Mouse (Mus musculus) cerebellum, postnatal 14 days (tissue): ENCODE results near the gene Ensa.
"Not testable (repeated sequence)": the region's sequence is repeated elsewhere in the genome, so short reads cannot be mapped to it uniquely, and the experiment has no call there.

Experiments
- DNase-seq, 2 experiments: peaks; one replicate each; pipeline ENCODE4 v3.0.0; 2021; ENCODE audit warnings: mixed read lengths in 2 of 2

Gene Ensa

DNA sequence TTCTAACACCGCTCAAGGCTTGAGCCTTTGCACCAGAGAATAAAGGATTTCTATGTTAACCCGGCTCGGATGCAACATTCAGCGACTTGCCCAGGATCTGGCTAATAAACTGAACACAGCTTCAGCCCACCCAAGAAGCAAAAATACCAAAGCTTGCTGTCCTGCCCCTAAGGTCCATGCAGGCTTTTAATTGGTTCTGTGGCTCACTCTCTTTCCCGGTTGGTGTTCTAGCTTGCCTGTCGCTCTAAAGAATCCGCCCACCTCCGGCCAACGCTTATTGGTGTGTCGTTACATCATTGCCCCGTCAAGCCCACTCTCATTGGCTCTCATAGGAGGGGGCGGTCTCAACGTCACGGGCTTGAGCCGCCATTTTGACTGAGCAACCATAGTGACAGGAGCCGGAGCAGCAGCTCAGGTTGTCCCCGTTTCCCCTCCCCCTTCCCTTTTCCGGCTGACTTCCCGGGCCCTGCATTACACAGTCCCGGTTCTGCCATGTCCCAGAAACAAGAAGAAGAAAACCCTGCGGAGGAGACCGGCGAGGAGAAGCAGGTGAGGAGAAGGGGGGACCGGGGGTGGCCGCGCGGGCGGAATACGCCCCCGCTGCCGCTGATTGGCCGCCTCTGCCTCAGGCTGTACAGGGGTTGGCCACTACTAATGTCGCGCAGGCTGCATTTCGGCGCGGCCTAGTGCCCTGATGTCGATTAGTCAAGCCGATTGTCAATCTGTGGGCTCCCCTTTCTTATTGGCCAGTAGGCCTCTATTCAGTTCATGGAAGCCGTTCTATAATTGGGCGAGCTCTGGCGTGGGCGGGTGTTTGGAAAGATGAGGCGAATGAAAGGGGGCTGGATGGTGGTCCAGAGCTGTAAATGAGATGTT is at the start of gene Ensa:
Gene Ensa (plus strand): TSS at position 366 of the 876 bp plus-strand sequence.
- DNase-seq: peak; percentile 96

- DNase-seq: no peak
These were observed 36.8 kb upstream of the Ensa start for GRCm38 (mm10) chr3:95587754-95588603.

DNA sequence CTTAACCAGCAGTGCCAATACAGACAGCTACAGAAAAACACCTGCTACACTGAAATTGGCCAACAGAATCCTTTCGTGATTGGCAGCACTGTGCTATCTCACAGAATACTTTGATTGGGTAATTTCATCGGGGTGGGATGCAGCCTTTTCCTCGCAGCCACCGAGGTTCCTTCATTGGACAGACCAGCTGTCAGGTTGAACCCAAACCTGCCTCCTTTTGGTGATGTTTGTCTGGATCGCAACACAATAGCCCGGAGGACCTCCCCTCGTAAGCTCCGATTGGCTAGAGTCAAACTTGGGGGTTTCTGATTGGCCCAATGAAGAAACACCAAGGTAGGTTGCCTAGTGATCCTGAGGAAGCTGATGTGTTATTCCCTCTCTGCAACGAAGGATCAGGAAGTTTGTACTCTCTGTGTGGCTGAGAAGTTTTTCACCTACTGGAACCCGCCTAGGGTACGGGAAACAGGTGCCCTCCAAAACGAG is 36.1 kb upstream of the Ensa start, which contains the start of gene Golph3l:
Gene Golph3l (plus strand): TSS at position 331 of the 483 bp plus-strand sequence.
- DNase-seq: peak; percentile 94 to 95

- no peak for DNase-seq
These were observed 26.1 kb upstream of the Ensa start for GRCm38 (mm10) chr3:95598734-95599133.

DNA sequence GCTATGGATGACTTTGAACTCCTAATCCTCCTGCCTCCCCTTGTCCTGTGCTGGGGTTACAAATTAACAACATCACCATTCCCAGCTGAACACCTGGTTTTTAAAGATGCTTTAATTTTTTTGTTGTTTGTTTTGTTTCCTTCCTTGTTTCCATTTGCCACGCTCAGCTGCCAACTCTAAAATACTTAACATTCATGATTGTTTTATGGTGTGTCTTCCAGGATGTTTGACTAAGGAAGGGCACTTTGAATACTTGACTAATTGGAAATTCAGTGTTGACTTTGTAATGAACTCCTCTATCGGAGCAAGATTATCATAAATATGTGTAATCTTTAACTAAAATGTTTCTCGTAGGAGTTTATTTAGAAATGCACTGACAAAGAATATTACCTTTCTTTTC is 23.5 kb upstream of the Ensa start:
- DNase-seq: no peak

- DNase-seq: no peak
These were observed 18.7 kb upstream of the Ensa start for GRCm38 (mm10) chr3:95606096-95606495.

DNA sequence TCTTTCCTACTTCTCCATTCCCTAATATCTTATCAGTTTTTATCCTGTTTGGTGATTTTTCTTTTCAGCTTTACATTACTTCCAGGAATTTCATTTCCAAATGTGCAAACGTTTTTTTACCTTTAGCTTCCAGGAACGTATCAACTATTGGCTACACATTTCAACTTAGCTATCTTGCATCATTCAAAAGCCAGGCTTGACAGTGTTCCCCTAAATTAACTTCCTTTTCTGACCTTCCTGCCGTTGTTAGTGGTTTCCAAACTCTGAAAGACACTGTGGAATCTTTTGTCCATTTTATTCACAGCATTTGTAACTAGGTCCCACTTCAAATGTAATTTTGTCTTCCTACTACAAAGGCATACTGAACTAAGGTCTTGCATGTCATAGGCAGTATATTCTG is 15.6 kb upstream of the Ensa start:
- DNase-seq: no peak

- DNase-seq: no peak
These were observed 10.8 kb upstream of the Ensa start for GRCm38 (mm10) chr3:95613996-95614395.

GRCm38 (mm10) chr3:95618511-95618910 is 6.3 kb upstream of the Ensa start:
- no peak for DNase-seq

DNA sequence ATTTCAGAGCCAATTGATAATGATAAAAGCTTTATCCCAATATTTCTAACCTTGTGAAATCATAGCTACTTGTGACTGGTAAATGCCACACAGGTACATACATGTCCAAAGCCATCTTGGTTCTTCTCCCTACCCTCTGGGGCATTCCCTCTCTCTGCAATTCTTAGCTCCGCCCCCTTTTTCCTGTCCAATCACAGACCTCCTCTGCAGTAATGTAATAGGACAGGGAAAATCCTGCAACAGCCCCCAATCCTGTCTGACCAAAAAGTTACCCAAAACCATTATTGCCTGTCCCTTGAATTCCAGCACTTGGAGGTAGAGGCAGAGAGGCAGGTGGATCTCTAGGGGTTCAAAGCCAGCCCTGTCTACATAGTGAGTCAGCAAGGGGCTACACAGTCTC is 3.6 kb upstream of the Ensa start:
- DNase-seq: no peak

GRCm38 (mm10) chr3:95622421-95622820 is 2.4 kb upstream of the Ensa start:
- DNase-seq: not testable (repeated sequence)

GRCm38 (mm10) chr3:95623551-95623950 is 1.2 kb upstream of the Ensa start:
- no peak for DNase-seq

DNA sequence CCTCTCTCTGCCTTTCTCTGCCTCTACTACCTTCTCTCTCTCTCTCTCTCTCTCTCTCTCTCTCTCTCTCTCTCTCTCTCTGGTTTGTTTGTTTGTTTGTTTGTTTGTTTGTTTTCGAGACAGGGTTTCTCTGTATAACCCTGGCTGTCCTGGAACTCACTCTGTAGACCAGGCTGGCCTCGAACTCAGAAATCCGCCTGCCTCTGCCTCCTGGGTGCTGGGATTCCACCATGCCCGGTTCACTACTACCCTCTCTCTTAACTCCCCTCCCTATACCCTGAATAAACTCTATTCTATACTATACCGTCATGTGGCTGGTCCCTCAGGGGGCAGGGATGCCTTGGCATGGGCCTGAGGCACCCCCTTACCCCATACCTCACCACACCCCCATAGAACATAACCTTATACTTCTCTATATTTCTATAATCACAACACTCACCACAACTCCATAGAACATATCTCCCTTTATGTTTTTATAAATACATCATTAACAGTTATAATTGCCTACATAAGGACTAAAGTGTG is 740 bp upstream of the Ensa start:
- not testable (repeated sequence) for DNase-seq

DNA sequence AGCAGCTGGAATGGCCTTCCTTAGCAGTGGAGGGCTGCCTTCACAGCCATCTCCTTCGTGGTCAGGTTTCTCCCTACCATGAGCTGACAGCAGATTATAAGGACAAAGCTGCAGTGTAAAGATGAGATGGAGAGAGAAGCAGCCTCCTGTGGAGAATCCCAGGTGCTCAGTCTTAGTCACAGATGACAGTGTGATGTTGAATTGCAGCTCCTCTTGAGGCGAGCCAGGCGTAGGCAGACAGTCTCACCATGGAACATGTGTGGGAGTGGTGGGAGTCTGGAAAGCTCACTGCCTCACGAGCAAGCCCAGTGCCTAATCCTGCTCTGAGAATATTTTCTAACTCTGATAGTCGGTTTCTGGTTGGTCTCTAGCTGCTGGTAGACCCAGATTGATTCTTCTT is 3.0 kb downstream of the Ensa start:
- DNase-seq: no peak

DNA sequence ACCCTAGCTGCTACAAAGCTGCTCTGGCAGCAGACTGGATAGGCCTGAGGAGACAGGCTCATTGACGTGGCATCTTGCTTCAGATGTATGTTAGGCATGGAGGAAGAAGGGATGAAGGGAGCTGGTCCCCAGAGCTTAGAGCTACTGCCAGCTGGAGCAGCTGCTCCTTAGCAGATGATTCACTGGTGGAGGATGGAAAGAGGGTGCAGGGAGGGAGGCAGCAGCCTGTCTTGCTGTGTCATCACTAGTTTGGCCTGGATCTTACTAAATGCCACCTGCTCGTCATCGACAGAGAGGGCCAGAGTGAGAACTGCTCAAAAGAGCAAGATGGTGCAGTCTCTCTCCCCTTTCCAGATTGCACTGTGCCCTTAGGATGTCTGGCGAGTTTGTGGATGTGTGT is 5.0 kb downstream of the Ensa start:
- peak; percentile 27 to 42 for DNase-seq

DNA sequence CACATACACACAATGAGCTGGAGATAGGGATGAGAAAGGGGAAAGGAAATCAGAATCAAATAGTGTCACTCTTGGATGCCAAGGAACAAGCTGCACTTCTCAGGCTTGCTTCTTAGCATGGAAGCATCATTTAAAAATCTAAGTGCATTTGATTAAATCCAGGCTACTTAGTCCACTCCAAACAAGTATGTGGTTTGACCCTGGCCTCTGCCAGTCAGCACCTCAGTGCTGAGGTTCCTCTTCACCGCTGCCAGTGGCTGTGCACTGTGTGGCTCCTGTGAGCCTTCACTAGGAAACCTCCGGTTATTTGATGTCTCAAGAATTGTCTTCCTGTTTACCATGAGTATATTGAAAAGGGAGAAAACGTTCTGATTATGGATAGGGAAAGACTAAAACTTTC is 6.1 kb downstream of the Ensa start:
- no peak for DNase-seq

DNA sequence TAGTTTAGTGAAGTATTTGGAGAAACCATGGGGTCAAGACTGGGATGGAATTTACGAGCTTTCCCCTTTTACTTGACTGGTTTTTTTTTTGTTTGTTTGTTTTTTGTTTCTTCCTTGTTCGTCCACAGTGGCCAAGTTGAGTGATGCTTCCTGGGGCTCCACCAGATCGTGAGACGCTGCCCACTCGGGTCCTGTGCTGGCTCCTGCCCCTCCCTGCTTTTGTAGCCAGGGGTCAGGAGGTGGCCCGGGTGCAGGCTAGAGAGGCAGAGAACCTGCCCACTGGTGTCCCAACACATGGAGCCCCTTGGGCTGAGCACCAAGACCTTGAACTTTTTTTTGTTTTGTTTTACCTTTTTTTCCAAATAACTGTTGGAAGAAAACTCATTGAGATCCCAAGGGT is 6.5 kb downstream of the Ensa start:
- no peak for DNase-seq

DNA sequence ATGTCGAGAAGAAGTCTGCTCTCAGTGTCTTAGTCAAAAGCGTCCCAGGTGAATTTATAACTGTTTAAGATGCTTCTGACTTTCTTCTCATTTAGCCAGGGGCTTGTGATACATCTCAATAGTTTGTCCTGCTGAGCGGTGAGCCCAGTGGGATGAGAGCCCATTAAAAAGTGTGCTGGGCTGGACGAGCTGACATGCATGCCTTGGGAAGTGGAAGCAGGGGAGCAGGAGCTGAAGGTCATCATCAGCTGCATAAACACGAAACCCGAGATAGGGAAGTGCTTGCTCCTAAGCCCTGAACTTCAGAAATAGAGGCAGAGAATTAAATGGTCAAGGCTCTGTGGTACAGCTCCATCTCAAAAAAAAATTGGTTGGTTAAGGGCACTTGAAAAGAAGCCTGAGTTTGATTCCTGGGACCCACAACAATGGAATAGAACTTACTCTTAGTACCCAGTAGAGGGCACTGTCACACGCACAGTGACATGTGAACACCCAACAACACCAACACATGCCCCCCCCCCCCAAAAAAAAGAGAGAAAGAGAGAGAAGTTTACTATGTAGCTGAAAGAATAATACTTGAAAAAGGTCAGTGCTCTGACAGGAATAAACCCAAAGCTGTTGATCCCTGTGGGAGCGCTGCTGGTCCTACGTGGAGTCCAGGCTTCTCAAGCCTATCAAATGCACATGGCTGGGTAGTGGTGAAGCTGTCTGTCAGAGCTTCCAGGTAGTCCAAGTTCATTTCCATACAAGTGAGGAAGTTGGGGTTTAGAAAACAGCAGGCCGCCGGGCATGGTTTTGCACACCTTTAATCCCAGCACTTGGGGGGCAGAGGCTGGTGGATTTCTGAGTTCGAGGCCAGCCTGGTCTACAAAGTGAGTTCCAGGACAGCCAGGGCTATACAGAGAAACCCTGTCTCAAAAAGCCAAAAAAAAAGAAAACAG is 8.1 kb downstream of the Ensa start:
- DNase-seq: no peak

GRCm38 (mm10) chr3:95635636-95636035 is 10.8 kb downstream of the Ensa start:
- DNase-seq: no peak

DNA sequence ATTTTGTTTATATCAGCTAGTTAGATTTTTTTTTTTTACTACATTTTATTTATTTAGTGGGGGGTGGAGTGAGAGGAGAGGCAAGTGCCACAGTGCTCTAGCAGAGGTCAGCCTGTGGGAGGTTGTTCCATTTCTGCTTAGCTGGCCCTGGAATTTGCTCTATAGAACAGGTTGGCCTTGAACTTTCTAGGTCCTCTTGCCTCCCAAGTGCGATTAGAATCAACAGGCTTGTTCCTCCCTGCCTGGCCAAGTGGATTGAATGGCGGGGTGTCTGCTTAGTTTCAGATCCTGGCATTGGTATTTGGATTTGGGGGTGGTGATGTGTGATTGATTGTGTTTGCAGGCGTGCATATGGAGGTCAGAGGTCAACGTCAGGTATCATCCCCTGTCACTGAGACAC is 11.3 kb downstream of the Ensa start:
- DNase-seq: no peak

GRCm38 (mm10) chr3:95639694-95640093 is 14.9 kb downstream of the Ensa start:
- no peak for DNase-seq

DNA sequence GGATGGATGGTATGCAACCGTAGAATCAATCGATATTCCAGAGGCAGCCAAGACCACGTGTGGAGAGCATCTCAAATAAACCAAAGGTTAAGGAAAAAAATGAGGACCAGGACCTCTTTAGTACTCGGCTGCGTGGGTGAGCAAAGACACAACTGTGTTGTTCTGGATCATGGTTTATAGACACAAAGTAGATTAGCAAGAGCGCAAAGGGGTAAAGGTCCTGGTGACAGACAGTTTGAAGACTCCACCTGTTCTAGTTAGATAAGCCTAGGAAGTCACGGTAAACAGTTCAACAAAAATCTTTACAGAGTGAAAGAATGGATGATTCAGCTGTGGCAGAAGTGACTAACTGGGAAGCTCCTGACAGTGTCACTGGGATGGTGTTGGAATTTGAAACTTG is 18.3 kb downstream of the Ensa start:
- DNase-seq: no peak
